Mouse (Mus musculus) lung, postnatal 36 days (tissue): ENCODE data around the gene Sectm1b.
A peak's percentile ranks its signal among the peaks of the same experiment; 100 is the strongest.
"Not testable (repeated sequence)": the region's sequence is repeated elsewhere in the genome, so short reads cannot be mapped to it uniquely, and the experiment has no call there.

Experiments
- DNase-seq: peaks from one replicate; pipeline ENCODE4 v3.0.0; 2022; ENCODE audit warnings: mixed read lengths

The Sectm1b gene

DNA sequence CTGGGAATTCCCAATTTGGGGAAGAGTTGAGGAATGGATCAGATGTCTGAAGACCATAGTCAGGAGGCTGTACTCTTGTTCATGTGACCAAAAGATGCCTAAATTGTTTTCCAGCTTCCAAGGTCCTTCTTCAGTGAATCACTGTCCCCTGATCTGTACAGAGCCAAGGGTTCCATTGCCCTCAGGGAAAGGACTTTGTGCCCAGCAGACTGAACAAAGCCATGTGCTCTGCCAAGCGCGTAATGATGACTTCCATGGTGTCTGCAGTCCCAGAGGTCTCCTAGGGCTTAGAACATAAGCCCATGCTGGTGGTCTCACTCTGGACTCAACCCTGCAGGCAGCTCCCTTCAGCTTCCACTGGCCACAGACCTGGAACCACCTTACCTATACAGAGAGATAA, 4.5 kb upstream of the Sectm1b start:
- no peak for DNase-seq

GRCm38 (mm10) chr11:121064197-121064596, 828 bp upstream of the Sectm1b start:
- peak; percentile 27 for DNase-seq

DNA sequence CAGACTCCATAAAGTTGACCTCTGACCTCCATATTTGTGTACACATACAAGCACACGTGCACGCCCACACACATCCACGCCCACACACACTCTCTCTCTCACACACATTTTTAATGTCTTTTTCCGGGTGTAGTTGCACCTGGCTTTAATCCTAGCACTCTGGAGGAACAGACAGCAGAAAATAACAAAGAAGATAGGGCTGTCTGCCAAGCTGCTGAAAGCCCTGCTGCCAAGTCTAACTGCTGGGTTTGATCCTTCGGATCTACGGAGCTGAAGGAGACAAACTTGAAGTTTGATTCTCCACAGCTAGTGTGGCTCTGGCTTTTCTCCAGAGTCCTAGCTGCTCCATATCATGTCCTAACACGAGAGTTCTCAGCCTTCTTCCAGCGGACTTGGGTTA, 1.8 kb downstream of the Sectm1b start:
- no peak for DNase-seq

DNA sequence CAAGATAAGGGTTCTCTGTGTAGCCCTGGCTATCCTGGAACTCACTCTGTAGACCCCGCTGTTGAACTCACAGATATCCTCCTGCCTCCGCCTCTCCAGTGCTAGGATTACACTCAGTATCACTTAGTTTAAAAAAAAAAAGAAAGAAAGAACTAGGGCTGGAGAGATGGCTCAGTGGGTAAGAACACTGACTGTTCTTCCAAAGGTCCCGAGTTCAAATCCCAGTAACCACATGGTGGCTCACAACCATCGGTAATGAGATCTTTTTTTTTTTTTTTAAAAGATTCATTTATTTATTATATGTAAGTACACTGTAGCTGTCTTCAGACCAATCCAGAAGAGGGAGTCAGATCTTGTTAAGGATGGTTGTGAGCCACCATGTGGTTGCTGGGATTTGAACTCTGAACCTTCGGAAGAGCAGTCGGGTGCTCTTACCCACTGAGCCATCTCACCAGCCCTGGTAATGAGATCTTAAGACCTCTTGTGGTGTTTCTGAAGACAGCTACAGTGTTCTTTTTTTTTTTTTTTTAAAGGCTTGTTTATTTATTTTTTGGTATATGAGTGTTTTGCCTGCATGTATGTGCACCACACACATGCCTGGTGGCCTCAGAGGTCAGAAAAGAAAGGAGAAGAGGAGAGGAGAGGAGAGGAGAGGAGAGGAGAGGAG, 2.8 kb downstream of the Sectm1b start:
- not testable (repeated sequence) for DNase-seq

DNA sequence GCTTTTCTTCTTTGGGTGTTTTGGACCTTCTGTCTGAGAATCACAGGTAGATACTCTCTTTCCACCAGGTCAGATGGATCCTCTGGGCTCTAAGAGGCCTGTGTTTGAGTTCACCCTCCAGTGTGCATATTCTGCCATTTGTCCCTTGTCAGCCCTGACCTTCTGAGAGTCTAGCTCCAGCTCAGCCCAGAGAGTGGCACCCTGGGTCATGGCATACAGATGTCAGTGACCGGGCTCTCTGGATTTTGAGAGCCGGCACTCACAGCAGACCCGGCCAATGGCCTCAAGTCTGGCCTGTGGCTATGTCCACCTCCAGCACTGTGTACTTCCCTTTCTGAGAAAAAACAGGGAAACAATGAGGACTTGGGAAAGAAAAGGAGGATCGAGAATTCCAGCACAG, 3.9 kb downstream of the Sectm1b start:
- DNase-seq = no peak

GRCm38 (mm10) chr11:121058956-121059355, 4.4 kb downstream of the Sectm1b start:
- DNase-seq = no peak

- no peak for DNase-seq
Observed at GRCm38 (mm10) chr11:121058122-121058521, 5.2 kb downstream of the Sectm1b start.

DNA sequence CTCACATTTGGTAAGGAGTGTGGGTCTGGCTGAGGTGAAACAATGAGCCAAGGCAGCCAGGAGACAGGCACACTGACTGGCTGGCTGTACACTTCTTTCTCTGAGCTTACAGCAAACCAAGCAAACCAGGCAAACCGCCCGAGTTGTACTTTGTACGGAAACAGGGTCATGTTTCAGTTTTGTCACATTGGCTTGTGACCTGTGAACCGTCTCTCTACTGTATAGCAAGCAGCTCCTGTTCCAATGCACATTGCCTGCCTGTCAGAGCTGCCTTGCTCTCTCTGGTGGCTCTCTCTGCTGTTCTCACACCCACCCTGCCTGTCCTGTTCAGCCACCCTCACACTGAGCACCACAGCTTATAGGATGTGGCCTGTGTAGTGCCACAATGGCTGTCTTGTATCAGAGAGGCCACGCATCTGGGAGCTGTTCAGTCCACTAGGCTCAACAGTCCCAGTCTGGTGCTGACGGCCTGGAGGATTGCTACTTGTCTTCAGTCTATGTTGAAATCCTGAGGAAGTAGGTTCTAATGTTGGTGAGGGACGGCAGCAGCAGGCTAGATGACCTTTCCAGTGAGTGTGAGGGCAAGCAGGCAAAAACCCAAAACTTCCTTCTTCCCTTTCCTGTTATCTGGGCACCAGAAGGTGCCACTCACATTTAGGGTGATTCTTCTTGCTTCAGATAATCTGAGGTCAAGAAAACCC, 6.7 kb downstream of the Sectm1b start:
- DNase-seq = peak; percentile 30

GRCm38 (mm10) chr11:121053536-121053935, 9.8 kb downstream of the Sectm1b start:
- peak; percentile 91 for DNase-seq

GRCm38 (mm10) chr11:121052387-121052786, 11.0 kb downstream of the Sectm1b start:
- DNase-seq = no peak

DNA sequence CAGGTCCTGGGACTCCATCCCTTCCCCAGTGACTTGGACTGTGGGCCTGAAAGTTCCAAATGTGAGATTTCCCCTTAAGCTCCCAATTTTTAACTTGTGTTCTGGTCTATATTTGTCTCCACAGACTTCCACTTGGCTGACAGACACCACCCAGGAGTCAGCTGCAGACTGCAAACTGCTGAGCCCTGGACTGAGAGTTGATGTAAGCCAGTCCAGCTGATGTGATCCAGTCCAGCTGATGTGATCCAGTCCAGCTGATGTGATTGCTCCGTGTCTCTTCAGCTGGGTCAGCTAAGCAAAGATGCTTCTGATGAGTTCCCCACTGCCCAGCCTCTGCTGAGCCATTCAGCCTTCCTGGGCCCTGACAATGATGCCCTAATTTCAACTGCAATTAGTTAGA, 11.6 kb downstream of the Sectm1b start:
- peak; percentile 30 for DNase-seq

- DNase-seq = no peak
Observed at GRCm38 (mm10) chr11:121049840-121050239, 13.5 kb downstream of the Sectm1b start.

DNA sequence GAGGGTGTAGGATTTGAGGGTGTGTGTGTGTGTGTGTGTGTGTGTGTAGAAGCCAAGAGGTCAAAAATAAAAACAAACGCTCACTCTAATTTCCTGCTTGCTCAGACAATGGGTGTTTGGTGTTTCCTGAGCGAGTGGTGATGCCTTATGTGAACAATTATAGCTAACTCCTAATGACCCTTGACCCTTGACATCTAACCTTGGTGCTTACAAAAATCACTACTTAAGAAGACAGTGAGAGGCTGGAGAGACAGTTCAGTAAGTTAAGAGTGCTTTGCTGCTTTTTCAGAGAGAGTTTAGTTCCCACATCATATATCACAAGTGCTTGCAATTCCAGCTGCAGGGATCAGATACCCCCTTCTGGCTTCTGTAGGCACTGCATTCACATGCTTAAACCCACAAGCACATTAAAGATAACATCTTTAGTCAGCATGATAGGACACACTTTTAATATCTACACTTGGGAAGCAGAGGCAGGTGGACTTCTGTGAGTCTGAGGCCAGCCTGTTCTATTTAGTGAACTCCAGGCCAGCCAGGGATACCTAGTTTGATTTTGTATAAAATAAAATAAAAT, 15.5 kb downstream of the Sectm1b start:
- DNase-seq = peak; percentile 45

DNA sequence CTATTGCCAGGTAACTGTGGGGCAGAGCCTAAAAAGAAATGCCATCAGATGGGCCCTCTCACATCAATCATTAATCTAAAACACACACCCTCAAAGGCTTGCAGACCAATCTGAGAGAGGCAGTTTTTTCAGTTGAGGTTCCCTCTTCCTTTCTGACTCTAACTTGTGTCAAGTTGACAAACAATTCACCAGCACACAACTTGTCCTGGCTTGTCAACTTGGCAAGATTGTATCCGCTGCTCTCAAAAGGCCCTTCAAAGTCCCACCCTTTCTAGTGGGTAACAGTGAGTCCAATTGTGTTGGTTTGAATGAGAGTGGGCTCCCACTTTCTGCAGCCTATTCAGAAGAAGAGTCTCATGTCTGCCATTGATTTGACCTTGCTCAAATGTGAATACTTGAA, 18.1 kb downstream of the Sectm1b start:
- peak; percentile 57 for DNase-seq

GRCm38 (mm10) chr11:121043025-121043424, 20.3 kb downstream of the Sectm1b start:
- DNase-seq = not testable (repeated sequence)

DNA sequence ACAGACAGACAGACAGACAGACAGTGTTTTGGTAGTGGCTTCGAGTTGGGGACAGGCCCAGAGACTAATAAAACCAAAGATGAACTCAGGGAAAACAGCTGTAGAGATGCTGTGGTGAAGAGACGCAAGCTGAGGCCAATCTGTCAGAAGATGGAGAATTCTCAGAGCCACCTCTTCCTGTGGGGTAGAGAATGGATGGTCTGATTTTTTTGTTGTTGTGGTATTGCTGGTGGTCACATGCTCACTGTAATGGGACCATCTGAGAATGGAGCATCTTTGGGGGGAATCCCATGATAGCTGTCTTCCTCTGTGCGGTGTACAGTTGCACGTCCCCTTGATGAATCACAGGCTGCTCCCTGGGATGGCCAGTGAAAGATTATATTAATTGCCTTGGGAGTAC, 20.9 kb downstream of the Sectm1b start:
- DNase-seq = no peak

GRCm38 (mm10) chr11:121041636-121042035, 21.7 kb downstream of the Sectm1b start:
- DNase-seq = no peak

DNA sequence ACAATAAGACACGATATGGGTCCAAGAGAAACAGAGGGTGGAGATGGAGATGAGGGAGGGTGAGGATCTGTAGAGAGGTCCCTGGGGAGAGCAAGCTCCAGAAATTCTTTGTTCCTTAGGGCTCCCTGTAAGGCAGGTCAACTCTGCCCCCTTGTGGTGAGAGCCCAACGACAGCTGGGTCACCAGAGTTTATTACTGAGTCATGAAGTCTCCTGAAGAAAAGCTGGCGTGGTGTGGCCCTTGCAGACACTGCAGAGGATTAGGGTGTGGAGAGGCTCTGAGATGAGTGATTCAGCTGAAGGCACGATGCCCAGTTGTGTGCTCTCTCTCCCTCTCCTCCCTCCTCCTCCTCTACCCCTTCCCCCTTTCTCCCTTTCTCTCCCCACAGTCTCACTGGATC, 22.2 kb downstream of the Sectm1b start:
- peak; percentile 92 for DNase-seq

GRCm38 (mm10) chr11:121039302-121039701, 24.1 kb downstream of the Sectm1b start, which contains the start of gene Cd7:
Gene Cd7, minus strand, starts transcription at chr11:121039418.
- peak; percentile 21 for DNase-seq

GRCm38 (mm10) chr11:121038366-121039240, 24.8 kb downstream of the Sectm1b start:
- no peak for DNase-seq

- DNase-seq = no peak
Observed at GRCm38 (mm10) chr11:121033118-121033517, 30.3 kb downstream of the Sectm1b start.

- DNase-seq = no peak
Observed at GRCm38 (mm10) chr11:121027259-121027658, 36.1 kb downstream of the Sectm1b start.

DNA sequence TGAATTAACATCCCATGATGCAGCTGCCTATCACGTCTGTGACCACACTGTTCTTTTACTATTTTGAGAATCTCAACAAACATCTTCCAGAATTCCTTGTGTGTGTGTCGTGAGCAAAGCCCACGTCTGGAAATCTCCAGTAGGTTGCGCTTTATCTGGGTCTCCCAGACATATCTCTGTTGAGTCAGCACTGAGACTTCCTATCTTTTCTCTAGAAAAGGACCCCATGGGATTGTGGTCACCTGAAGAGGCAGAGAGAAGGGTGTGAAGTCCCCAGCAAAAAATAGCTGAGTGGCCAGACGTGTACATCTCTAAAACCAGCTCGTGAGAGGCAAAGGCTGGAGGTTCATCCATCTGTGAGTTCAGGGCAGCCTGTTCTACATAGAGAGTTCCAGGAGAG, 39.2 kb downstream of the Sectm1b start:
- DNase-seq = no peak
